Mouse (Mus musculus) adrenal gland, postnatal 25 days (tissue): Measurements from ENCODE around the gene Gm10203. TPM values are rescaled to one million over a fixed set of nuclear protein-coding genes. Genes with fewer than 3 reads are reported as not detected.
"Not testable (repeated sequence)": the region's sequence is repeated elsewhere in the genome, so short reads cannot be mapped to it uniquely, and the experiment has no call there.

Experiments used
- DNase-seq: peaks from one replicate; pipeline ENCODE4 v3.0.0; 2021; ENCODE audit warnings: mixed read lengths
- total RNA-seq: library from RNA; stranded (reverse); gene quantifications from 2 replicates; pipeline ENCODE4 v1.2.3, GENCODE M21; 2021

Gm10203 gene
- total RNA-seq, 1 experiment from 2014 or later, result not detected

DNA sequence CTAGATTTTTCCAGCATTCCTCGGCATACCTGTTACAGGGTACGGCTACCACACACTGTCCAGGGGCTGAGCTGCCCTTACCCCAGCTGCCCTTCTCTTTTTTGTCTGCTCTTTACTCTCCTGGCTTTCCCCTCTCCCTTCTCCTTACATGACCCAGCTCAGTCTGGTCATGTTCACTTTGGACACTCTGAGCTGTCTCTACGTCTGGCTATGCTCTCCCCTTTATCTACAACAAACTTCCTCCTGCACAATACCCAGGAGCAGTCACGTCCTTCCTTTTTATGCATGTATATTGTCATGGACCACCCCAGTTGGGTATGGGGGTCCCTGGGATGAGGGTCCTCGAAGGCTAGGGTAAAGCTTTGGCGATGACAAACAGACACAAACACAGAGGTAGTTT lies 5.7 kb downstream of the Gm10203 start:
- no peak for DNase-seq

DNA sequence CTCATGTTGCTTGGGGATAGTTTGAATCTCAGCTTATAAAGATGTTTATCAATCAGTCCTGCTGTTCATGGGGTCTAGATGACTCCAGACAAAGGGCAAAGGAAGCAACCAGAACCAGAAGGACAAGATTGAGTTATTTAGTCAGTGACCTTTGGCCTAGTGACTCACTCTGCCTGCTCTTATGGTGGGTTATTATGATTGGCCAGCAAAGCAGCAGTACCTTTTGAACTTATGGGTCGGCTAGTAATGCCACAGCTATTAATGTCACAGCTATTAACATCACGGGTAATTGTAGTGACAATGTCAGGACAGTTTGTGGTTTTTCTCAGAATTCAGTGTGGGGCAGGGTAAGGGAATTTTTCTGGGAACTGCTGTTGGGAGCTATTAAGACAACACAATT lies 8.0 kb downstream of the Gm10203 start:
- DNase-seq, result no peak

DNA sequence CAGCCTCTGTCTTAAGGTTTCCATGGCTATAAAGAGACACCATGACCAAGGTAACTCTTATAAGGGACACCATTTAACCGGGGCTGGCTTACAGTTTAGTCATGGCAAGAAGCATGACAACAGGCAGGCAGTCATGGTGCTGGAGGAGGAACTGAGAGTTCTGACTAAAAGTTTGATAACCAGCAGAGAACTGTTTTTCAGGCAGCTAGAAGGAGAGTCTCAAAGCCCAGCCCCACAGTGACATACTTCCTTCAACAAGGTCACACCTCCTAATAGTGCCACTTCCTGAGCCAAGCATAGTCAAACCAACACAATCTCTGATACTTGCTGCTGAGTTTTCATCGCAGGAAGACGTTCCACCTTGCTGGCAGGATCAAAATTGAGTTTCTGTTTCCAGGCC lies 9.0 kb downstream of the Gm10203 start:
- DNase-seq, result no peak

DNA sequence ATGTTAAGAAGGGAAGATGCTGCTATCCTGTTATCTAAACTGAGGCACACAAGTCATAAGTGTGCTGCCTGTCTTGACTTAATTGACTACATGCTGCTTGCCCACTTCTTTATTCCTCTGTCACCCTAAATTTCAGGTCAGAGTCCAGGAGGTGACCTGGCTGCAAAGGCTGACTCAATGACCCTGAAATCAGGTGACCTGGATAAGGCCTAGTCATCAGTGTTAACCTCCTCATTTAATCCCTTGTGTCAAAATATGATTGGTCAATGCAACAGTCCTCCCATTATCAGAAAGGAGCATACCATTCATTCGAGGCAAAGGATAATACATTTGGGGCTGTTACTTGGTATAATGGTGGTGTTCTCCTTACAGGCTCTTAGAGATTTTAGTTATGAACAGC lies 9.5 kb downstream of the Gm10203 start, which contains the start of gene Etfbkmt:
Etfbkmt (plus strand) TSS at position 379 of the 400 bp plus-strand sequence.
- DNase-seq, result no peak

DNA sequence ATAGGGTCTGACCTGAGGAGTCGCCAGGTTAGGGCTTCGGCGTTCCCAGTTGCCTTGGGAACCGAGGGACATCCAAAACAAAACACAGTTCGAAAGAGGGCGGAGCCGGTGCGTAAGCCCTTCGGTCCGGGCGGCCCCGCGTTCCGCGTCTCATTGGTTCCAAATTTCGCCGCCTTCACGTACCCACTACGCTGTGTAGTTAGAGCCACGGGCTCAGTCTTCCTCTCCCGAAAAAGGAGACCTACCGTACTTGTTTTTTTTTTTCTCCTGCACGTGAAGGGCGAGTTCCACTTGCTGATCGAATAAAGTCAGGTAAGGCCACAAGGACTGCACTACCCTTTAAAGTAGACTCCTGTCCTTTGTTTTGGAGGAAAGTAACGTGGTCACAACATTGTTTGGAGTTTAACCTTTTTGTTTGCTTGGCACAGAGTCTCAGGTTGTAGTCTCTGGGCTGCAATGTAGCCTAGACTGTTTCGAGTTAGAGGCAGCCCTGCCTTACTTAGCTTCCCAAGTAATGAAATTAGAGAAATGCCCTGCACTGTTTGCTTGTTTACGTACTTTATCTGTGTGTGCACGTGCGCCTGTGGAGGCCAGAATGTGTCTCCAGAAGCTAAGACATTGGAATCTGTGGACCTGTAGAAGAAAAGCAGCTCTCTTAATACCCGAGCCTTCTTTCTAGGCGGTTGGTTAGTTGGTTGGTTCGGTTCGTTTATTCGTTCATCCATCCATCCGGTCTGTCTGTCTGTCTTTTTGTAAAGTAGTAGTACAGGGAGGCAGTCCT lies 11.6 kb downstream of the Gm10203 start:
- peak; percentile 85 for DNase-seq

DNA sequence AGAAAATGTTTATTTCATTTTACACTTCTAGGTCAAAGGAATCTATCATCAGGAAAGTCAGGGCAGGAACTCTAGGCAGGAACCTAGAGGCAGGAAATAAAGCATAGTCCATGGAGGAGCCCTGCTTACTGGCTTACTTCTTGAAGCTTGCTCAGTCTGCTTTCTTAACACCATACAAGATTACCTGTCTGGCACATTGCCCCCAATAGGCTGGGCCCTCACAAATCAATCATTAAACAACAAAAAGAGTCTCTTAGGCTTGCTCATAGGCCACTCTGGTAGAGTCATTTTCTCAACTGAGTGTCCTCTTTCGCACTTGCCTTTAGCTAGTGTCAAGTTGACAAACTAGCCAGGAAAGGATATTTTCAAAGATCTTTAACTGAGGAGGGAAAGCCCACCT lies 15.2 kb downstream of the Gm10203 start:
- DNase-seq, result no peak

DNA sequence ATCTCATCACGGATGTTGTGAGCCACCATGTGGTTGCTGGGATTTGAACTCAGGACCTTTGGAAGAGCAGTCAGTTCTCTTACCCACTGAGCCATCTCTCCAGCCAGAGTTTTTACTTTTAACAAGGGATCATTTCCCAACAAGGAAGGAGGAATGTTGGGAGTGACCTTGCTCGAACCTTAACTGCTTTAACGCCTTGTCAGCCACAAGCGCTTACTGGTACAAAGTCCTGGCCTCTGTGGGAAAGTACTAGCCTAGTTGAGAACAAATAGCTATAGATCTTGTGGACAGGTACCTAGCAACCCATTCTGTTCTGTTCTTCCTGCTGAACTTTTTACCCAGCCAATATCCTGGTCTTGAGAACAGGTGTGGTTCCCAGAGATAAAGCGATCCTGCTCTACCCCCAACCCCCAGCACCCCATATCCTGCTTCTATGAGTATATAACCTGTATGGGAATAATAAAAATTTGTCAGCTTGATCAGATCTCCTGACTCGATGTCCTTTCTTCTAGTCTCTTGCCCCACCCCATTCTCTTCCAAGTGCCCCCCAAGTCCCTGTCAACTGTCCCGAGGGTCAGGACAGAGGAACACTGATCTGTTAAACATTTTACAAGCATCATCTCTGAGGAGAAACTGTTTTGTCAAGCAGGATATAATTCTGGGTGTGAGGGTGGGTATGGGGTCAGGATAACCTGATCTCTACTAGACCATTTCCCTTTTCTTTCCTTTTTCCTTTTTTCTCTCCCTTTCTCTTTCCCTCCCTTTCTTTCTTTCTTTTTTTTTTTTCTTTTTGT lies 18.7 kb downstream of the Gm10203 start:
- no peak for DNase-seq

DNA sequence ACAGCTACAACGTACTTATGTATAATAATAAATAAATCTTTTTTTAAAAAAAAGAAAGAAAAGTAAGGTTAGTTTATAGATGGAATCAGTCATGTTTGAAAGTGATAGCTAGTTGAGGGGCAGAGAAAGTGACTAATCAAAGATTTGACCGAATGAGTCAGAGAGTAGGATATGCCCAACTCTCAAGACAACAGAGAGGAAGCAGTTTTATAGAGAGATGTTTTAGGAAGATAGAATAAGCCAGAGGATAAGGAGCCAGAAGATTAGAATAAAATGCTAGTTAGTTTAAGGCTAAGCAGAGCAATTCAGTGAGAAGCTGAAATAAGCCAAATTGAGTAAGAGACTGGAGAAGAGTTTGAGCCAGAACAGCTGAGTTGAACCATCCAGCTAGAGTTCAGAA lies 22.1 kb downstream of the Gm10203 start:
- no peak for DNase-seq

DNA sequence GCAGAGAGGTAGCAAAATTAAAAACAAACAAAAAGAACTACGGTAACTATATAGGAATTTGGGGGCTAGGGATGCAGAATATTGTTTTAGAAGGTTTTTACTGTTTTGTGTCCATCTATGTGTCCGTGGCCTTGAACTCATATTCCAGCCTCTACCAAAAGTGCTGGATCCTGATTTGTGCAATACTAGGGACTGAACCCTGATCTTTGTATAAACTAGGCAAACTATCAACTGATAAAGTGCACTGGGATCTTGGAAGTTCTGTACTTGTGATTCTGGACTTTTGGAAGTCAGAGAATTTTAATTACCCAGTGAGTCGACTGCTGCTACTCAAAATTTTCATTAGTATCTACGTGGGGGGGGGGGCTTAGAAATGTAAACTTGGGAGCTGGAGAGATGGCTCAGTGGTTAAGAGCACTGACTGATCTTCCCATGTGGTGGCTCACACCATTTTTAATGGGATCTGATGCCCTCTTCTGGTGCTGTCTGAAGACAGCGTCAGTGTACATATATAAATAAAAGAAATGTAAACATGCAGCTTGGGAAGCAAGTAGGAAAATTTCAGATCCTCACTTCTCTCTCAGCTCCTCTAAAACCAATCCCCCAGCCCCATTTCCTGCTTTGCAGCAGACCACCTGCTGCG lies 23.6 kb downstream of the Gm10203 start:
- DNase-seq, result no peak

DNA sequence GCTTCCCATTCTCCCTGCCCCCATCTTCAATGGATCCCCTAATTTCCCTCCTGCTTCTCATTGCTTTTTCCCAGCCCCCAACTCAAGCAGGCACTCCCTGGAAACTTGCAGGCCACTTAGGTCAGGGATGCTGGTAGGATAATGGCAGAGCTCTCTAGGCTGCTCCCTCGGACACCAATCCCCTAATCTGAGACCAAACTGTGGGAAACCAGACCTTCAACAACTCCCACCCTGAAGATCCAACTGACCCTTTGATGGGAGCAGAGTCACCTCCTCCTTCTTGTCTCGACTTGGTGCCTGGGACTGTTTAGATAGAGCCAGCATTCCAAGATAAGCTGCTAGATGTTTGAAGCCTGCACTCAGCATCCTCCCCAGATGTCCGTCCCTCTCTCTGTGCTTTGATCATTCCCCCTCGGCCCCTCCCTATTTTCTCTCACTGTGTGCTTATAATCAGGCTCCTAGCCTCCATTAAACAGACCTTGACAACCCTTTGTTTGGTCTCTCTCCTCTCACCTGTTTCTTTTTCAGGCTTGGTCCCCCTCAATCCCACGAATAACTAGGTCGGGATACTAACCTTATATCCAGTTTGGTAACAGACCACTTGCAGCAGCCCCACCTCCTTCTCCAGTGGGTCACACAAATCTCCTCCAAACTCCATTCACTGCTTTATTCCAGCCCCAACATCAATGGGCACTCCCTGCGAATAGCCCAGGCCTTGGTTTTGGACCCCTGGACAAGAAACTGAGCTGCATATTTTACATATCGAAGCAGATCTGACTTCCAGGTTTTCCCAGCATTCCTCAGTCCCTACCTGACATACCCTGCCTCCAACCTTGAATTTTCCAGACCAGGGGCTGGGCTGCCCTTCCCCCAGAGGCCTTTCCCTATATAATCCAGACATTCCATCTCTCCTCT lies 24.4 kb downstream of the Gm10203 start:
- no peak for DNase-seq

DNA sequence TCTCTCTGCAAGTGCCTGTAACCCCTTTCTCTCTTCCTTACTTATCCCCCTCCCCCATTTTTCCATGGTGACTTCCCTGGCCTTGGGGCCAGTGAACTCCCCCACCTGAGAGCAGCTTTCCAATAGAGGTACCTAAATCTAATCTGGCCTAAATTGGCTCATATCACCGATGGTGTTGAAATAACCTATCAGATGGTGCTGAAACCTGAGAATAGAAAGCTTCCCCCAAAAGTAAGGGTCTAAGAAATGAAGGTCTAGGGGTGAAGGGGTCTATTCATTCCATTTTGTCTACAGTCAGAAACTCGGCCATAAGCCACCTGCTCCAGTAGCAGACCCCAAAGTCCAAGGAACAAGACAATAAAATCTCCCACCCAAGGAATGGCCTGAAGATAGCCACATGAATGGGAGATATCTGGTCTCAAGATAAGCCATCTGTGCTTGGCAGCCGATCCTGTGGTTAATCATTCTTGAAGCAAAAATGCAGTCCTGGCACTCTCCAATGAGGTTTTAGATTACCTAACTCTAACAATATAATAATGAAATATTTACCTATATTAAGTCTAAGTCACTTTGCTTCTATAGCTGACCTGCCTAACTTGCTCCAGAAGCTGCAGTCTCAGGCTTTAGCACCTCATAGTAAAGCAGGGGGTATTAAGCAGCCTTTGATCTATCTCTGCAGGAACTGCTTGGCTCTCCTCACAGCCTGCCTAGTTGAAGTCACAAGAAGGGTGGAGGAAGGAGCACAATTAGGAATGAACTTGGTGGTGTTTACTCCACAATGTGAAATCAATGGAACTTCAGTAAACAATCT lies 25.3 kb downstream of the Gm10203 start:
- no peak for DNase-seq

DNA sequence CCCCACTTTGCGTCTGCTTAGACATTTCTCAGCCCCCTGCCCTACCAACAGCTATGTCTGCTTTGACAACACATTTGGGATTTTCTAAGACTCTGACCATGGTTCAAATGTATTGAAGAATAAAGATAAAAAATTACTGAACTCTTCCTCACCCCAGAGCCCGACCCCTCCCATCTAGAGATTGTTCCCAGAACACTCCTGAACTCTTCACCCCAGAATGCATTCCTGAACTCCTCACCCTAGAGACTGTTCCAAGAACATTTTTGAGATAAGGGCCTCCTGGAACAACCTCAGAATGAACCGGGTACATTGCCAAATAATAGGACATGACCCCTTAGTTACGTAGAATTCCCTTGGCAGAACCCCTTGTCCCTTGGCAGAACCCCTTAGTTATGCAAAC lies 37.1 kb downstream of the Gm10203 start:
- DNase-seq, result not testable (repeated sequence)

DNA sequence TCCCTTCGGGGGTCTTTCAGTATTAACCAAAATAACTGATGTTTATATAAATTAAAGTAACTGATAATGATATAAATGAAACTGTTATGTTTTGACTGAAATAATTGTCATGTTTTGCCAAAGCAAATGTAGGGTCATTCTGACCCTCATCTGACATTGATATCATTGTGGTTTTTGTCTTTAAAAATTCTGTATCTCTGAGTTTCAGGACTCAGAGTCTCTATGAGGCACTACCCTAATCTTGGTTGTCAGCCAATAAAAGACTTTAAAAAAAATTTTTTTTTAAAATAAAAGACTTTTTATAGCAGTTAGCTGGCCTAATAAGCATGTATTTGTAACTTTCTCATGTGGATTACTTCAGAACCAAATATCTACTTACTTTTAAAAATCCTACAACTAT lies 37.7 kb downstream of the Gm10203 start:
- no peak for DNase-seq

DNA sequence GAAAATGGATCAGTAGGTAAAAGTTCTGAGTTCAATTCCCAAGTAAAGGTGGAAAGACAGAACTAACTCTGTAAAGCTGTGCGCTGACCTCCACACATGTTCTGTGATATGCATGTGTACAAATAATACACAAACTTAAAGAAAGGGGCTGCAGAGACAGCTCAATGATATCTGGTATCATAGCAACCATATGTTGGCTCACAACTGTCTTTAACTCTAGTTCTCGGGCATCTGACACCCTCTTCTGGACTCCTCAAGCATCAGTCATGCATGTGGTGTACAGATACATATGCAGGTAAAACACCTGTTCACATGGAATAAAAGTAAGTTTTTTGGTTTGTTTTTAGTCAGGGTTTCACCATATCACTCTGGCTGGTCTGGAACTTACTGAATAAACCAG lies 38.5 kb downstream of the Gm10203 start:
- no peak for DNase-seq

DNA sequence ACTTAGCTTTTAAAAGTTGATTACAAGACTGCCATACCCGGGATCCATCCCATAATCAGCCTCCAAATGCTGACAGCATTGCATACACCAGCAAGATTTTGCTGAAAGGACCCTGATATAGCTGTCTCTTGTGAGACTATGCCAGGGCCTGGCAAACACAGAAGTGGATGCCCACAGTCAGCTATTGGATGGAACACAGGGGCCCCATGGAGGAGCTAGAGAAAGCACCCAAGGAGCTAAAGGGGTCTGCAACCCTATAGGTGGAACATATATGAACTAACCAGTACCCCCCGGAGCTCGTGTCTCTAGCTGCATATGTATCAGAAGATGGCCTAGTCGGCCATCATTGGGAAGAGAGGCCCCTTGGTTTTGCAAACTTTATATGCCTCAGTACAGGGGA lies 40.0 kb downstream of the Gm10203 start:
- not testable (repeated sequence) for DNase-seq

DNA sequence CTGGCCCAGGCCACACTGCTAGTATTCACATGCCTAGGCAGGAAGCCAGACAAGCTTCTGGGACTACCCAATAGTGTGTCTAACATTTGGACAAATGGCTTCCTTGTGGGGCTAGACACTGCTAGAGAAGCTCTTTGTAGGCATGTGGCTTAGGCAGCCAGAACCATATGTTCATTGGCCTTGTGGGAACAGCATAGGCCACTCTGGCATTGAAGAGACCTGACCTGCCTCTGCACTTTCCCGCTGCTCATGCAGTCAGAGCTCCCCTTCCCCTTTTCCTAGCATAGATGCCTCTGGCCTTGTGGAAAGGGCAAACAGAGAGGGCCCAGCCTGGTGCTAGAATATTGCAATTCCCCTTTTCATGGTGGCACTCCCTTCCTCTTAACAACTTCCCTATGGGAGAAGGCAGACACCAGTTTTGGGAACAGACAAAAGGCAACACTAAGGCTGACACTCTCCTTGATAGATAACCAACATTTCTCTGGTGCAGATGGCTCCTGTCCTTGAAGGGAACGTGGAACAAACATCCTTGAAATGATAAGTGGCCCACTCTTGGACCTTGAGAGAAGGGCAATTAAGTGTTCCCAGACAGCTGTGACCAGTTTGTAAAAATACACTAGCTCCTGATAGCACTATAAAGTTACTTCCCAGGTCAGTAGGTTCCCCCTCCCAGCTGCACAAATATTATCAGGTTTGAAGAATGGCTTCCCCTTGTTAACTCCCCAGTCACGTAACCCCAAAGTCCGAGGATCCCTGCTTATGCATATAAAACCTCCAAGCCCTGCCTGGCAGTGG lies 44.1 kb downstream of the Gm10203 start:
- no peak for DNase-seq

DNA sequence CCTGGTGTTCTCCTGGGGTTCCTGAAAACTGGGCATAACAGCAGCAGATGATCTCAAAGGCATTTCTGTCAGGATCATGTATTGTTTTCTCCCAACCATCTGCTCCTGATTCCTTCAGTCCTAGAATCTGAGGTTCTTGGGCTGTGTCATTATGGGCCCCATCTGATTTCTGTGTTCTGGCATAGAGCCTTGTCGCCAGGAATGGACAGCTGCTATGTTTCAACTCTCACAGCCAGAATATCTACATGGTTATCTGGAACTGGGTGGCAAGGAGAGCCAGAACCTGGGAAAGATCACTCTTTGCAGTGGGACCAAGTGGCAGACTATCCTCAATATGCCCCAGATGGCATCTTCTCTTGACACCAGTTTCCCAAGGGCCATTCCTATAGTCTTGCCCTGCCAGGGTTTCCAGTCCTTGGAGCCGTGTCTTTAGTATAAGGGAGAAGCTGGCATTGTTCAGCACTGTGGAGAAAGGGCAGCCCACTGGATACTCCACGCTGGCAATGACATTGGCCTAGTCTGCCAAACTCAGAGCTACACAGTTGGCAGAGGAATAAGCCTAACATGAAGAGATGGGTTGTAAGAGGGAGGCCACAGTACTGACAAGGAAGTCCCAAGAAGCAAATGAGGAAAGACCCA lies 45.1 kb downstream of the Gm10203 start:
- DNase-seq, result peak; percentile 35

DNA sequence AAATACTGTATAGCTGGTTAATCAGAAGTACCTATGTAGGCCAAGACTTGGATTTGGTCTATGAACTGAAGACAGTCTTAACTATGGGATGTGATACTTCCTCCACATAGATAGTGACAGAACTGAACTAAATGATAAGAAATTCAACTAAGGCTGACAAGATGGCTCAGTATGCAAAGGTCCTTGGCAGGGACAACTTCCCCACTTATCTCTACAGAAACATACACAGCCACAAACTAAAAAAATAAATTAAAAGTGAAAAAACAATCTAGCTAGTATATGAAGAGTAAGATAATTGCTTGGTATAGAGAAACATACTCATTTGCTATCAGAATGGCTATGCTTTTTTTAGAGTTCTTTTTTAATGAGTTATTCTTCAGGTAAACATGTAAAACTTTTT lies 49.1 kb downstream of the Gm10203 start:
- no peak for DNase-seq
